Mouse (Mus musculus) layer of hippocampus, postnatal 14 days (tissue): Measurements from ENCODE around the gene Ccl12. TPM values are rescaled to one million over a fixed set of nuclear protein-coding genes. Genes with fewer than 3 reads are reported as not detected.

Experiments used
- DNase-seq, 2 experiments: peaks; one replicate each; pipeline ENCODE4 v3.0.0; 2021 to 2022; ENCODE audit warnings: low spot score in 2 of 2, mixed read lengths in 1 of 2
- long read RNA-seq, 2 experiments: library from polyadenylated mRNA; stranded (forward); transcript quantifications; one replicate each; pipeline ENCODE4 v2.0.0; 2021
- total RNA-seq, 2 experiments: library from RNA; stranded (reverse); gene quantifications; 2 replicates each; pipeline ENCODE4 v1.2.3; 2021

The Ccl12 gene
- not detected for total RNA-seq
- long read RNA-seq, experiment 1 = 0 reads
- long read RNA-seq, experiment 2, partial matches to known transcripts = 0 of 1 reads
- long read RNA-seq, experiment 2, other reads (novel, unspliced or antisense) = 0 of 1 reads

GRCm38 (mm10) chr11:82101529-82101928 lies at the start of gene Ccl12:
Ccl12 (plus strand) TSS chr11:82101845.
- no peak for DNase-seq

GRCm38 (mm10) chr11:82053849-82054248 lies 47.8 kb upstream of the Ccl12 start:
- no peak for DNase-seq

DNA sequence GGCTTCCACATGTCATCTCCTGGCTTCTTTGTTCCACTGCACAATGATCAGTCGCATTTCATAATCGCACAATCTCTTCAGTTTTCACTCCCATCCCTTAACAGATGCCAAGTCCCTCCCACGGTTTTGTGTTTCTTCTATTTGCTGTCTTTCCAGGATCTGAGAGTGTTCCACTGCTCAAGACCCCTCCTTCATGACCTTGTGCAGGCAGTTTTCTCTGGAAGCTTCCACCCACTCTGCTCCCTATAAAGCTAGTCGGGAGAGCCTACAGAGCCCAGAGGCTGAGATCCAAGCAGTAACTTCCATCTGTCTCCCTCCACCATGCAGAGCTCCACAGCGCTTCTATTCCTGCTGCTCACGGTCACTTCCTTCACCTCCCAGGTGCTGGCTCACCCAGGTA lies 44.0 kb upstream of the Ccl12 start, which contains the start of gene Ccl11:
Gene Ccl11 (plus strand): TSS at position 178 of the 400 bp plus-strand sequence.
- DNase-seq = peak in 1 of 2 experiments; percentile 26

- peak in 1 of 2 experiments; percentile 11 for DNase-seq
Observed at GRCm38 (mm10) chr11:82062226-82062625, 39.4 kb upstream of the Ccl12 start.

- DNase-seq = no peak
Observed at GRCm38 (mm10) chr11:82063454-82063853, 38.2 kb upstream of the Ccl12 start.

GRCm38 (mm10) chr11:82066953-82067571 lies 34.6 kb upstream of the Ccl12 start:
- no peak for DNase-seq

GRCm38 (mm10) chr11:82071076-82071475 lies 30.6 kb upstream of the Ccl12 start:
- no peak for DNase-seq

DNA sequence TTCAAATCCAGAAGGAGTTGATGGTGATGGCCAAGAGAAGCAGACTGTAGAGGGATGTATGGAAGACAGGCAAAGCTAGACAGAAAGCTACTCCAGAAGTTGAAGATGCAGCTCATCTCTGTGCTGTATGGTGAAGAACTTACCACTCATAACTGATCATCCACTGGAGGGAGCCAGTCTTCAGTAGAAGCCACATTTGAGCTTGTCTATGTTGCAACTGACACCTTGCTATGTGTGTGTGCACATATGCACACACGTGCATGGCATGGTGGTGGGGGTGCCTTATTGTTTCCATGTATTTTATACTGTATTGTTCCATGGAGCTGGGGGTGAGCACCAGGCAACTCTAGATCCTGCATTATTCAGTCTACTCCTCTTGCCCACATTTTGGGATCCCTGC lies 29.3 kb upstream of the Ccl12 start:
- DNase-seq = no peak

- no peak for DNase-seq
Observed at GRCm38 (mm10) chr11:82072984-82073383, 28.7 kb upstream of the Ccl12 start.

- no peak for DNase-seq
Observed at GRCm38 (mm10) chr11:82073686-82074085, 28.0 kb upstream of the Ccl12 start.

- DNase-seq = no peak
Observed at GRCm38 (mm10) chr11:82077031-82077430, 24.6 kb upstream of the Ccl12 start.

- no peak for DNase-seq
Observed at GRCm38 (mm10) chr11:82078136-82078730, 23.4 kb upstream of the Ccl12 start.

- no peak for DNase-seq
Observed at GRCm38 (mm10) chr11:82080865-82081264, 20.8 kb upstream of the Ccl12 start.

DNA sequence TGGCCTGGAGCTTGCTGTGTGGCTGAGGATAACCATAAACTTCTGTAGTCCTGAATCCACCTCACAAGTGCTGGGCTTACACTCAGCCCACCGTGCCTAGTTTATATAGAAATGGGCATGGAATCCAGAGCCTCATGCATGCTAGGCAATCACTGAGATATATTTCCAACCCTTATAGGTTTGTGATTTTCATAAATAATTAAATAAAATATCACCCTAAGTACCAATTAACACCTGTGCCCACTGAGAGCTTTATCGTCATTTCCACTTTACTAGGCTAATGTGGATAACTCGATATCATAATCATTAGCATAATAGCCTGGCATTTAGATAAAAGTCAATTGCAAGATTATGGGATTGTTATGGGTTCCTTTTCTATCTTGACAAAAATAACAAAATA lies 17.3 kb upstream of the Ccl12 start:
- DNase-seq = no peak

GRCm38 (mm10) chr11:82099511-82100323 lies 1.9 kb upstream of the Ccl12 start:
- DNase-seq = no peak

GRCm38 (mm10) chr11:82101087-82101486 lies 558 bp upstream of the Ccl12 start:
- DNase-seq = no peak

GRCm38 (mm10) chr11:82109611-82110010 lies 8.0 kb downstream of the Ccl12 start:
- DNase-seq = no peak

DNA sequence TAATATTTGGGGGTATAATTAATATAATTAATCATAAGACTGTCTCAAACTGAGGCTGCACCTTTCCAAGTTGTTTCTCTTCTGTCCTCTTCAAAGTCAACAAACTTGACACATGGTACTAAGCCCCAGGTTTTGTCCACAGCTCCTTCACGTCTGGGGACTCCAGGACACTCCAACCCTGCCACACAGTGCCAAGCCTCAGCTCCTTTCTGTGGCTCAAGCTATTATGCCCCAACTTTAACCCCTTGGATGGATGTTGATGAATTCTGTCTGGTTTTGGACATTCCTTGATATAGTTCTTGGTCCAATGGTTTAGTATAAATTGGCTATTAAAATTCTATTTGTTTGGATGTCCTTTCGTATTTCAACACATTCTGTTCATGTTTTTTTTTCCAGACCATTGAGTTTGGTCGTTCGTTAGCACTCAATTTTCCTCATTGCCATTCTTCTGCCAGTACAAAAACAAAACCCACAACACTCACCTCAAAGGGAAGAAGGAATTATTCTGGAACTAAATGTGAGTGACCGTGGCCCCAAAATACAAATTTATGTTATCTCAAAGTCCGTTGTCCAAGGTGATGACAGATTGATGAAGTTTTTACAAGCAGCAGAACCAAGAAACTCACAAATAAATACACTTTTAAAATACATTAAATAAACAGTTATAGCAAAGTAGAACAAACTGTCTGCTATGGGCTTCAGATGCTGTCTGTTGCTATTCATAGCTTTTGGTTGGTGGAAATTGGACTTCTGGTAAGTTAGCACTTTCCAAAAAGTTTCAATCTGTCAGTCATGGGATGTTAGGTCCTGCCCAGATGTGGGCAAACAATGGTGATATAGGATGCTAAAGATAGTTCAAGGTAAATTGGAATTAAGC lies 9.0 kb downstream of the Ccl12 start:
- no peak for DNase-seq

GRCm38 (mm10) chr11:82114885-82115284 lies 13.2 kb downstream of the Ccl12 start, which contains the start of gene Ccl8:
Ccl8 (plus strand) TSS chr11:82115185.
- no peak for DNase-seq

GRCm38 (mm10) chr11:82116041-82116440 lies 14.4 kb downstream of the Ccl12 start:
- DNase-seq = no peak

GRCm38 (mm10) chr11:82132977-82133376 lies 31.3 kb downstream of the Ccl12 start:
- no peak for DNase-seq
